Mouse (Mus musculus): ENCODE data around the gene Elavl4. TPM values are rescaled to one million over a fixed set of nuclear protein-coding genes. Genes with fewer than 3 reads are reported as not detected.

Gene Elavl4
- polyA plus RNA-seq, 1 experiment, result 5.0 TPM

DNA sequence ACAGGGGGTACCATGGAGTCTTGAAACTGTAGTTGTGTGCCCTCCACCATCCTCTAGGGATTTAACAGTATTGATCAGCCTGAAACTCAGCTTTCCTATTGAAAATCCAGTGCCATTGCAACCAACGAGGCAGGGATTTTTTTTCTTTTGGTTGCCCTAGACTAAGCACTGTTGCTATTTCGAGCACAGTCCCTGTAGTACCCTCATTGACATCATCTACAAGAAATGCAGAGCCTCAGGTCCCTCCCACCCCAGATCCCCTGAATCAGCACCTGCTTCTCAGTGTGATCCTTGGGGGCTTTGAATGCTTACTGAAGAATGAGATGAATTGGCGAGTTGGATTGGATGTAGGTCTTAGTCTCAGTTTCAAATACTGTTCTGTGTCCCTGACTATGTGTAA is 119.4 kb downstream of the Elavl4 start:
- H3K27ac ChIP-seq (ENCODE audit: control insufficient read depth, insufficient read depth, low read depth, low read length), result no peak overlapping the region
- H3K4me1 ChIP-seq (ENCODE audit: control insufficient read depth, insufficient read depth, low read length), result no peaks in the 10 kb centered on the region
- H3K36me3 ChIP-seq (ENCODE audit: control insufficient read depth, insufficient read depth, low read length), result no peaks in the 10 kb centered on the region
- no peak overlapping the region for H3K4me3 ChIP-seq (ENCODE audit: control insufficient read depth, low read depth, low read length)
- H3K27me3 ChIP-seq (ENCODE audit: control insufficient read depth, insufficient read depth, low read length), result no peaks in the 10 kb centered on the region
- TF ChIP-seq CTCF (IDR thresholded peaks at IDR 0.05; ENCODE audit: control insufficient read depth, insufficient read depth, insufficient replicate concordance, low read depth, low read length), result no peak
- no peak for TF ChIP-seq POLR2A (IDR thresholded peaks at IDR 0.05; ENCODE audit: control insufficient read depth, low read depth, low read length)

DNA sequence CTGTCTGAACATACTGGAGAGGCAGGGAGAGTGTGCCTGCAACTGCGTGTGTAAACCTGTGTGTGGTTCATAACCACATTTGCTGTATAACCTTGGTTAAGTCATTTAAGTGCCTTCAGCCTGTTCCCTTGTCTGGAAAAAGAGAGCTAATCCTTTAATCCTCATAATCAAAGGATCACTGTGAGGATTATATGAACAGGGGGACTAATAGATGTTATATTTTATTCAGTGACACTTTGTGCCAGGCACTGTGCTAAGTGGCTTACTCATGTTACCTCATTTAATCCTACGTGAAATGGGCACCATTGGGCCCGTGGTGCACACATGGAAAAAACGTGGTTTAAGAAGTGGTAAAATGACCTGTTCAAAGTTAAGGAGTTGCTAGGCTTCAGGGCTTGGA is 119.9 kb downstream of the Elavl4 start:
- no peaks in the 10 kb centered on the region for H3K4me1 ChIP-seq (ENCODE audit: control insufficient read depth, insufficient read depth, low read length)
- no peaks in the 10 kb centered on the region for H3K36me3 ChIP-seq (ENCODE audit: control insufficient read depth, insufficient read depth, low read length)
- TF ChIP-seq CTCF (IDR thresholded peaks at IDR 0.05; ENCODE audit: control insufficient read depth, insufficient read depth, insufficient replicate concordance, low read depth, low read length) (no peak), POLR2A (IDR thresholded peaks at IDR 0.05; ENCODE audit: control insufficient read depth, low read depth, low read length) (no peak)
- H3K27me3 ChIP-seq (ENCODE audit: control insufficient read depth, insufficient read depth, low read length), result no peaks in the 10 kb centered on the region
- H3K4me3 ChIP-seq (ENCODE audit: control insufficient read depth, low read depth, low read length), result no peak overlapping the region
- H3K27ac ChIP-seq (ENCODE audit: control insufficient read depth, insufficient read depth, low read depth, low read length), result no peak overlapping the region

DNA sequence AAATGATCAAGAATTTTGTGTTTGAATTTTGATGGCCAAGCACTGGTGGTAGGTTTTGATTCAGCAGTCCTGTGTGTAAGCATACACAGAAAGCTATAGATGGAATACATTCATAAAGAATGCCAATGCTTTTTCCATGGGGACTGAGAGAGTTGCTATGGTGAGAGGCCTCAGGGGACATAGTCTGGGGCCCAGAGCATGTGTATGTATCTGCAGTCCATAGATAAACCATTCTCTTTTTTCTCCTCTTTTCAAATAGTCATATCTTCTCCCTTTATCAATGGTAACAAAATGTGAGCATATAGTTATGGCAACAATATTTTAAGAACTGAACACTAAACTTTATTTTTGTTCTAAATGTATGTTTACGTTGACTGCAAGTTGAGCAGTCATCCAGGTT is 122.1 kb downstream of the Elavl4 start:
- TF ChIP-seq CTCF (IDR thresholded peaks at IDR 0.05; ENCODE audit: control insufficient read depth, insufficient read depth, insufficient replicate concordance, low read depth, low read length) (no peak), POLR2A (IDR thresholded peaks at IDR 0.05; ENCODE audit: control insufficient read depth, low read depth, low read length) (no peak)
- no peak overlapping the region for H3K27ac ChIP-seq (ENCODE audit: control insufficient read depth, insufficient read depth, low read depth, low read length)
- no peaks in the 10 kb centered on the region for H3K36me3 ChIP-seq (ENCODE audit: control insufficient read depth, insufficient read depth, low read length)
- no peaks in the 10 kb centered on the region for H3K27me3 ChIP-seq (ENCODE audit: control insufficient read depth, insufficient read depth, low read length)
- no peak overlapping the region for H3K4me3 ChIP-seq (ENCODE audit: control insufficient read depth, low read depth, low read length)
- H3K4me1 ChIP-seq (ENCODE audit: control insufficient read depth, insufficient read depth, low read length), result no peaks in the 10 kb centered on the region

DNA sequence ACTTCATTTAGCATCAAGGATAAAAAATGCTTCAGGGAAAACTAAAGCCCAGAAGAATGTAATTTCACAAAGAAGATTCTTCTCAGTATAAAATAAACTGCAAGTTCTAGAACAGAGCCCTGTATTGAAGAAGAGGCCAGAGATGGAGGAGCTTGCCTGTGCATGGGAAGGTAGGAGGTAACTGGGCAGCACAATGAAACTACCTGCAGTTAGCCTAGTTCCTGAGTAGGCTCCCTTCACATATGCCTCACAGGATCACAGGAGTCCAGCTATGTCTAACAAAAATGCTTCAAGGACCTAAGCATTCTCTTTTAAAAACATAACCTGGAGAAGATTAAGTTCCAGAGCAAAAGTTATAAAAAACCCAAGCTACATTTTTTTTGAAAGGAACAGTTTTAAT is 122.5 kb downstream of the Elavl4 start:
- Histone ChIP-seq H3K4me1 (ENCODE audit: control insufficient read depth, insufficient read depth, low read length) (no peaks in the 10 kb centered on the region), H3K27me3 (ENCODE audit: control insufficient read depth, insufficient read depth, low read length) (no peaks in the 10 kb centered on the region), H3K27ac (ENCODE audit: control insufficient read depth, insufficient read depth, low read depth, low read length) (no peak overlapping the region), H3K36me3 (ENCODE audit: control insufficient read depth, insufficient read depth, low read length) (no peaks in the 10 kb centered on the region), H3K4me3 (ENCODE audit: control insufficient read depth, low read depth, low read length) (no peak overlapping the region)
- TF ChIP-seq CTCF (IDR thresholded peaks at IDR 0.05; ENCODE audit: control insufficient read depth, insufficient read depth, insufficient replicate concordance, low read depth, low read length) (no peak), POLR2A (IDR thresholded peaks at IDR 0.05; ENCODE audit: control insufficient read depth, low read depth, low read length) (no peak)

DNA sequence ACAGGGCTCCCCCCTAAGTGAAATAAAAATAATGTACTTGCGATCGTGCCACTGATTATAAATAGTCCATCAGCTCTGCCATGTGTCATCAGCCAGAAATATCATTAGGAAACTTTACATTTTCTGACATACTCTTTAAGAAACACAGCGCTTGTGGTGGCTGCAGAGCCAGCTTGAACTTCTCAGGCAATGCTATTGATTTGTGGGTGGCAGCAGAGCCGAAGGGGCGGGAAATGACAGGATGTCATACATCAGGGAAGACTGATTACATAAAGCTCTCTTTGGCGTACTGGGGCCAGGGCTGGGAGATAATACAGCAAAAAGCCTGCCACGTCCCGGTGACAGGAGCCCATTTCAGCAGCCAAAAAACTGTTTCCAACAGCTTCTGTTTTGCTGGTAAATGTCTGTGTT is 124.1 kb downstream of the Elavl4 start:
- H3K27me3 ChIP-seq (ENCODE audit: control insufficient read depth, insufficient read depth, low read length), result no peaks in the 10 kb centered on the region
- H3K4me3 ChIP-seq (ENCODE audit: control insufficient read depth, low read depth, low read length), result no peak overlapping the region
- H3K4me1 ChIP-seq (ENCODE audit: control insufficient read depth, insufficient read depth, low read length), result no peaks in the 10 kb centered on the region
- TF ChIP-seq POLR2A (IDR thresholded peaks at IDR 0.05; ENCODE audit: control insufficient read depth, low read depth, low read length) (no peak), CTCF (IDR thresholded peaks at IDR 0.05; ENCODE audit: control insufficient read depth, insufficient read depth, insufficient replicate concordance, low read depth, low read length) (no peak)
- H3K36me3 ChIP-seq (ENCODE audit: control insufficient read depth, insufficient read depth, low read length), result no peaks in the 10 kb centered on the region
- no peak overlapping the region for H3K27ac ChIP-seq (ENCODE audit: control insufficient read depth, insufficient read depth, low read depth, low read length)

DNA sequence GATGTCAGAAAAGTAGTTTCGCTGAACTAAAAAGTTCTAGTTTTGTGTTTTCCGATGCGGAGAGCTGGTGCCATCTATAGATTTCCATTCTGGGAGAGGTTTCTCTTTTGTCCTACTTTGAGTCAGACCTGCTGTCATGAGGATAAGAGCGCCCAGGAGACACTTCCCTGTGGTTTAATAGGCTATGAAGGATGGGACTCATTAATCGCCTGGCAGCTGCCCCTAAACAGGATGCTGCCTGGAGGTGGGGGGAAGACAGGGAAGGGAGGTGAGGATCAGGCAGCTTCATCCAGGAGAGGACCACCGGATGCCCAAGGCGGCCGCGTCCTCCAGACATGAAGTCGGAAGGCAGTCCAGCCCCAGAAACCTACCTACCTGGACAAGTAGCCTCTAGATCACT is 126.2 kb downstream of the Elavl4 start:
- no peaks in the 10 kb centered on the region for H3K27me3 ChIP-seq (ENCODE audit: control insufficient read depth, insufficient read depth, low read length)
- no peak for TF ChIP-seq POLR2A (IDR thresholded peaks at IDR 0.05; ENCODE audit: control insufficient read depth, low read depth, low read length)
- TF ChIP-seq CTCF (IDR thresholded peaks at IDR 0.05; ENCODE audit: control insufficient read depth, insufficient read depth, insufficient replicate concordance, low read depth, low read length), result no peak
- H3K36me3 ChIP-seq (ENCODE audit: control insufficient read depth, insufficient read depth, low read length), result no peaks in the 10 kb centered on the region
- no peaks in the 10 kb centered on the region for H3K4me1 ChIP-seq (ENCODE audit: control insufficient read depth, insufficient read depth, low read length)
- no peak overlapping the region for H3K27ac ChIP-seq (ENCODE audit: control insufficient read depth, insufficient read depth, low read depth, low read length)
- H3K4me3 ChIP-seq (ENCODE audit: control insufficient read depth, low read depth, low read length), result no peak overlapping the region

DNA sequence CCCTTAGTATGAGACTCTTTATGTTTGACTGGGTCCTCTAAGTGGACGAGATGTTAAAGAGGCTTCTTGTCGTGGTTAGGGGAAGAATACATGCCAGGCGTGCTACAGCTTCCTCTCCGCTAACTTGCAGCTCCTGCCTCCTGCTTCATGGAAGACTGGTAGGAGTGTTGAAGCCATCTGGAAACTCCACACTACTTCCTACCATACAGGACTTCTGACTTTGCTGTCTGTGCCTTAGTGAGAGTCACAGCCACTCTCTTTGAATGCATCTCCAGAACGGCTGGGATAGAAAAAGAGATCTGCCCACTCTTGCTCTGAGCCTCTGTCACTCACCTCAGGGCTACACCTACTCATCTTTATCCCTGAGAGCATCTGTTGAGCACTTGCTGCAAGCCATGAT is 132.9 kb downstream of the Elavl4 start:
- H3K27me3 ChIP-seq (ENCODE audit: control insufficient read depth, insufficient read depth, low read length), result no peaks in the 10 kb centered on the region
- H3K27ac ChIP-seq (ENCODE audit: control insufficient read depth, insufficient read depth, low read depth, low read length), result no peak overlapping the region
- H3K4me3 ChIP-seq (ENCODE audit: control insufficient read depth, low read depth, low read length), result no peak overlapping the region
- no peaks in the 10 kb centered on the region for H3K4me1 ChIP-seq (ENCODE audit: control insufficient read depth, insufficient read depth, low read length)
- no peaks in the 10 kb centered on the region for H3K36me3 ChIP-seq (ENCODE audit: control insufficient read depth, insufficient read depth, low read length)
- TF ChIP-seq CTCF (IDR thresholded peaks at IDR 0.05; ENCODE audit: control insufficient read depth, insufficient read depth, insufficient replicate concordance, low read depth, low read length), result no peak
- TF ChIP-seq POLR2A (IDR thresholded peaks at IDR 0.05; ENCODE audit: control insufficient read depth, low read depth, low read length), result no peak

DNA sequence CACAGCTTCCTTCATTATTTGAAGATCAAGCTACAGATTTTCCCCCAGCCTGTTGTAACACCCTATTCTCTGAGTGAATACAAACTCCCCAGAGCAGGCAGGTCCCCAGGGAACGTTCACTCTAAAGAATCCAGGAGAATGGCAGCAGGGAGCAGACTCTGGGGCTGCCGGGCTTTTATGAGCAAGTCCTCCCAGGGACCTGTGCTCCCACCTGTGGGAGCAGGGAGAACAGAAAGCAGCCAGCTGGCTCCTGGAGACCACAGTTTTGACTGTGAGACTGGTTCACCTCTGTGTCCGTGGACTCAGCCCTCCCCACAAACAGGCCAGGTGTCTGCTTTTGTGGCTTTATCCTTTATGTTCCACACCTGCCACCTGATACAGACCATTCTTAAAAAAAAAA is 134.2 kb downstream of the Elavl4 start:
- no peak overlapping the region for H3K4me3 ChIP-seq (ENCODE audit: control insufficient read depth, low read depth, low read length)
- H3K4me1 ChIP-seq (ENCODE audit: control insufficient read depth, insufficient read depth, low read length), result no peaks in the 10 kb centered on the region
- no peaks in the 10 kb centered on the region for H3K36me3 ChIP-seq (ENCODE audit: control insufficient read depth, insufficient read depth, low read length)
- no peaks in the 10 kb centered on the region for H3K27me3 ChIP-seq (ENCODE audit: control insufficient read depth, insufficient read depth, low read length)
- TF ChIP-seq POLR2A (IDR thresholded peaks at IDR 0.05; ENCODE audit: control insufficient read depth, low read depth, low read length) (no peak), CTCF (IDR thresholded peaks at IDR 0.05; ENCODE audit: control insufficient read depth, insufficient read depth, insufficient replicate concordance, low read depth, low read length) (no peak)
- no peak overlapping the region for H3K27ac ChIP-seq (ENCODE audit: control insufficient read depth, insufficient read depth, low read depth, low read length)

Data from testis, adult 2 months (tissue).